Comparison of ENCODE assay signal across 19 mouse cellular contexts in genomic region chr6:84143328-84143727, GRCm38 (mm10).
DNase-seq lines count a peak whose midpoint lies in the region; ATAC-seq and TF ChIP-seq lines count a peak whose summit lies in the region.
"Had no signal": no experiment of that assay in that cellular context is flagged by ENCODE, and none has a peak within 500 bp of the region (broad histone marks: within the 10 kb centered on the region; RNA-seq: fewer than 3 reads in every experiment).

No protein-coding gene starts in this region.

- no peak for TF ChIP-seq EP300 in heart, adult 2 months (IDR thresholded peaks at IDR 0.05; ENCODE audit: insufficient read depth, low read depth, low read length)

- H3K27ac ChIP-seq in heart, embryonic 15.5 days, result peak overlapping the region; percentile 18
- no peak overlapping the region for H3K27ac ChIP-seq in heart, adult 2 months
- H3K27ac ChIP-seq in embryonic facial prominence, embryonic 13.5 days, result peak overlapping the region; percentile 86
- H3K27ac ChIP-seq in limb, embryonic 13.5 days, result peak overlapping the region; percentile 44
- H3K27ac ChIP-seq: midbrain, embryonic 15.5 days; stomach, embryonic 15.5 days had no signal

- intact Hi-C loops in heart, adult 2 months (cut with DNase I), result loop anchor here (5.0 kb wide), 1 partner anchor 36 kb away; no protein-coding TSS in a partner anchor

- H3K9ac ChIP-seq in heart, embryonic 15.5 days, result no peak overlapping the region
- H3K9ac ChIP-seq in heart, adult 2 months (ENCODE audit: low read depth, low read length), result no peak overlapping the region
- peak overlapping the region; percentile 46; the same call in 1 of the 2 replicates for H3K9ac ChIP-seq in embryonic facial prominence, embryonic 13.5 days
- H3K9ac ChIP-seq in limb, embryonic 13.5 days, result no peak overlapping the region
- H3K9ac ChIP-seq: liver, postnatal 0 days; midbrain, embryonic 15.5 days; stomach, embryonic 15.5 days had no signal

- H3K27me3 ChIP-seq in heart, embryonic 15.5 days, result no peaks in the 10 kb centered on the region
- no peaks in the 10 kb centered on the region for H3K27me3 ChIP-seq in heart, adult 2 months (ENCODE audit: control insufficient read depth, insufficient read depth, low read length)
- no peaks in the 10 kb centered on the region for H3K27me3 ChIP-seq in embryonic facial prominence, embryonic 13.5 days
- H3K27me3 ChIP-seq in limb, embryonic 13.5 days, result 0 out of 2 replicates have a peak, but pooled peaks cover 5% of the 10 kb centered on the region
- H3K27me3 ChIP-seq: midbrain, embryonic 15.5 days; stomach, embryonic 15.5 days had no signal

- no peak for ATAC-seq in heart, embryonic 15.5 days (replicated peaks; ENCODE audit: insufficient number of reproducible peaks, insufficient read depth, low FRiP score, low read depth)
- ATAC-seq in embryonic facial prominence, embryonic 13.5 days (ENCODE audit: insufficient number of reproducible peaks, insufficient read depth, low FRiP score, low TSS enrichment, low read depth), result no peak
- ATAC-seq in limb, embryonic 13.5 days (ENCODE audit: low FRiP score, low read depth), result no peak
- ATAC-seq: forebrain, embryonic 14.5 days; liver, postnatal 0 days; midbrain, embryonic 15.5 days had no signal

- no peak overlapping the region for H3K4me2 ChIP-seq in heart, embryonic 15.5 days
- no peak overlapping the region for H3K4me2 ChIP-seq in embryonic facial prominence, embryonic 13.5 days
- H3K4me2 ChIP-seq in limb, embryonic 13.5 days (replicated peaks), result no peak overlapping the region
- H3K4me2 ChIP-seq: midbrain, embryonic 15.5 days; stomach, embryonic 15.5 days had no signal

- no peak for TF ChIP-seq POLR2A in heart, adult 2 months (IDR thresholded peaks at IDR 0.05; ENCODE audit: insufficient read depth, low read depth, low read length)
- no peak for TF ChIP-seq POLR2A in lung, adult 2 months (IDR thresholded peaks at IDR 0.05; ENCODE audit: borderline replicate concordance, extremely low read depth, low read depth, low read length)

- H3K4me3 ChIP-seq in heart, embryonic 15.5 days, result no peak overlapping the region
- no peak overlapping the region for H3K4me3 ChIP-seq in heart, adult 2 months
- H3K4me3 ChIP-seq in lung, adult 2 months (replicated peaks; ENCODE audit: extremely low read depth, low read depth, low read length), result no peak overlapping the region
- no peak overlapping the region for H3K4me3 ChIP-seq in embryonic facial prominence, embryonic 13.5 days
- no peak overlapping the region for H3K4me3 ChIP-seq in limb, embryonic 13.5 days
- H3K4me3 ChIP-seq: erythroblast, embryonic 14.5 days; midbrain, embryonic 15.5 days; stomach, embryonic 15.5 days had no signal

- H3K9me3 ChIP-seq in heart, embryonic 15.5 days (replicated peaks), result no peaks in the 10 kb centered on the region
- H3K9me3 ChIP-seq in embryonic facial prominence, embryonic 13.5 days, result no peaks in the 10 kb centered on the region
- no peaks in the 10 kb centered on the region for H3K9me3 ChIP-seq in limb, embryonic 13.5 days
- H3K9me3 ChIP-seq: midbrain, embryonic 15.5 days; stomach, embryonic 15.5 days had no signal

- H3K36me3 ChIP-seq in heart, embryonic 15.5 days, result no peaks in the 10 kb centered on the region
- H3K36me3 ChIP-seq in heart, adult 2 months (ENCODE audit: control insufficient read depth, insufficient read depth, low read length), result peaks cover 2% of the 10 kb centered on the region; the same call in 1 of the 2 replicates
- no peaks in the 10 kb centered on the region for H3K36me3 ChIP-seq in embryonic facial prominence, embryonic 13.5 days
- H3K36me3 ChIP-seq in limb, embryonic 13.5 days, result no peaks in the 10 kb centered on the region
- H3K36me3 ChIP-seq: midbrain, embryonic 15.5 days; stomach, embryonic 15.5 days had no signal

- no peaks in the 10 kb centered on the region for H3K79me2 ChIP-seq in heart, adult 2 months (replicated peaks; ENCODE audit: control insufficient read depth, insufficient read depth, low read length)

- 52% methylated on average over 1 of the region's 1 CpGs for WGBS in heart, embryonic 15.5 days
- WGBS in heart, adult 2 months, result 81% methylated on average over 1 of the region's 1 CpGs
- WGBS in lung, adult 2 months, result 73% methylated on average over 1 of the region's 1 CpGs
- 68% methylated on average over 1 of the region's 1 CpGs for WGBS in embryonic facial prominence, embryonic 13.5 days
- WGBS in limb, embryonic 13.5 days, result 64% methylated on average over 1 of the region's 1 CpGs

- no peak for TF ChIP-seq CTCF in heart, adult 2 months (IDR thresholded peaks at IDR 0.05)
- TF ChIP-seq CTCF in lung, adult 2 months (IDR thresholded peaks at IDR 0.05; ENCODE audit: insufficient read depth, low read length), result no peak

- H3K4me1 ChIP-seq in heart, embryonic 15.5 days (replicated peaks), result peaks cover 27% of the 10 kb centered on the region
- peaks cover 16% of the 10 kb centered on the region for H3K4me1 ChIP-seq in heart, adult 2 months (ENCODE audit: control insufficient read depth, insufficient read depth, low read length)
- H3K4me1 ChIP-seq in lung, adult 2 months (ENCODE audit: control insufficient read depth, insufficient read depth, low read length), result no peaks in the 10 kb centered on the region
- H3K4me1 ChIP-seq in embryonic facial prominence, embryonic 13.5 days, result peaks cover 27% of the 10 kb centered on the region
- H3K4me1 ChIP-seq in limb, embryonic 13.5 days, result peaks cover 32% of the 10 kb centered on the region
- H3K4me1 ChIP-seq: midbrain, embryonic 15.5 days; stomach, embryonic 15.5 days had no signal

- no peak for DNase-seq in heart, adult 2 months
- DNase-seq in lung, postnatal 25 days (ENCODE audit: low spot score), result peak; percentile 4
- DNase-seq in lung, adult 2 months, result no peak
- DNase-seq in kidney, postnatal 14 days, result no peak
- no peak for DNase-seq in ovary, adult 18-20 months (ENCODE audit: low spot score)
- DNase-seq: cerebellum, adult 9-11 months; gastrocnemius, postnatal 14 days; kidney, adult 8-10 months; kidney, postnatal 36 days; liver, postnatal 0 days; thymus, adult 18-20 months; thymus, postnatal 4 days had no signal
